Mouse (Mus musculus) ES-Bruce4 (cell line): Measurements from ENCODE around the gene Lrrc25. TPM values are rescaled to one million over a fixed set of nuclear protein-coding genes. Genes with fewer than 3 reads are reported as not detected.
A peak's percentile ranks its signal among the peaks of the same experiment; 100 is the strongest.

Experiments
- H3K27ac ChIP-seq: 2 replicates; pipeline ENCODE4 v1.5.1; 2012; ENCODE audit warnings: low read length, inconsistent platforms; ENCODE audit not compliant: insufficient read depth
- H3K27me3 ChIP-seq: 2 replicates; pipeline ENCODE4 v1.6.1; 2012; ENCODE audit warnings: mild to moderate bottlenecking, low read length, inconsistent platforms; ENCODE audit not compliant: control insufficient read depth, poor library complexity, insufficient read depth, severe bottlenecking
- H3K36me3 ChIP-seq: 2 replicates; pipeline ENCODE4 v1.6.1; 2012; ENCODE audit warnings: inconsistent platforms, mild to moderate bottlenecking, low read length, moderate library complexity; ENCODE audit not compliant: control insufficient read depth, poor library complexity, insufficient read depth, severe bottlenecking
- H3K4me1 ChIP-seq: one replicate; pipeline ENCODE4 v1.8.1; 2011; ENCODE audit warnings: low read length; ENCODE audit not compliant: control insufficient read depth, insufficient read depth
- H3K4me3 ChIP-seq: 2 replicates; pipeline ENCODE4 v1.5.1; 2011; ENCODE audit warnings: low read depth, mild to moderate bottlenecking, low read length
- H3K9ac ChIP-seq: 2 replicates; pipeline ENCODE4 v1.6.1; 2012; ENCODE audit warnings: low read depth, mild to moderate bottlenecking, inconsistent platforms; ENCODE audit not compliant: poor library complexity, severe bottlenecking
- H3K9me3 ChIP-seq: replicated peaks from 2 replicates; pipeline ENCODE4 v1.6.1; 2012; ENCODE audit warnings: mild to moderate bottlenecking, low read length, inconsistent platforms; ENCODE audit not compliant: control insufficient read depth, poor library complexity, insufficient read depth, severe bottlenecking
- CTCF ChIP-seq: IDR thresholded peaks from one replicate; pipeline ENCODE4 v1.8.1; 2011; ENCODE audit warnings: low read depth, low read length
- EP300 ChIP-seq: IDR thresholded peaks from 2 replicates; pipeline ENCODE4 v1.6.1; 2011; ENCODE audit warnings: low read depth, low read length; ENCODE audit not compliant: insufficient read depth
- POLR2A ChIP-seq: IDR thresholded peaks from one replicate; pipeline ENCODE4 v1.8.1; 2011; ENCODE audit warnings: low read length; ENCODE audit not compliant: insufficient read depth
- polyA plus RNA-seq: library from polyadenylated mRNA; stranded (reverse); fragments of >200 nt; gene quantifications from 2 replicates; pipeline ENCODE4 v1.2.4, GENCODE M21; 2011; ENCODE audit warnings: low read depth; ENCODE audit not compliant: missing spikeins, insufficient read depth, insufficient read length

The Lrrc25 gene
- polyA plus RNA-seq, 1 experiment = not detected

DNA sequence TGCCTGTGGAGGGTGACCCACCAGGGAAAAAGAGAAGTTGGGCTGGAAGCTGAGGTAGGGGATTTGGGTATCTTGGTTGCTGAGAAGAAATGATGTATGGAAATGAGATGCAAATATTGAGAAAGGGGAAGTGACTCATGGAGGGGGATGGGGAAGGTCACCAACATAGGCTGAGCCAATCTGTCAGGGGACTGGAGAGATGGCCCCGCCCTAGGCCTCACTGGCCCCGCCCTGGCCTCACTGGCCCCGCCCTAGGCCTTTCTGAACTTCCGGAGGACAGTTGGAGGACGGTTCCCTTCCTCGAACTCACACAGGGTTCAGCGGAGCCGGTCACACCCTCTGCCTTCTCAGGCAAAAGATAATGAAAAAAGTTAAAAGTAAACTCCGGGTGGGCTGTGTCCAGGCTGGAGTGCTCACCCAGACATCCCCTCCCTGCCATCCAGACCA, 3.0 kb downstream of the Lrrc25 start:
- Histone ChIP-seq H3K36me3 (no peaks in the 10 kb centered on the region), H3K4me3 (peak overlapping the region; percentile 33), H3K27me3 (no peaks in the 10 kb centered on the region), H3K27ac (peak overlapping the region; percentile 87), H3K9ac (peak overlapping the region; percentile 36), H3K4me1 (peaks cover 4% of the 10 kb centered on the region), H3K9me3 (no peaks in the 10 kb centered on the region)
- peak; percentile 82 for TF ChIP-seq POLR2A
- TF ChIP-seq CTCF = no peak
- TF ChIP-seq EP300 = peak; percentile 67; the same call in 1 of the 2 replicates

DNA sequence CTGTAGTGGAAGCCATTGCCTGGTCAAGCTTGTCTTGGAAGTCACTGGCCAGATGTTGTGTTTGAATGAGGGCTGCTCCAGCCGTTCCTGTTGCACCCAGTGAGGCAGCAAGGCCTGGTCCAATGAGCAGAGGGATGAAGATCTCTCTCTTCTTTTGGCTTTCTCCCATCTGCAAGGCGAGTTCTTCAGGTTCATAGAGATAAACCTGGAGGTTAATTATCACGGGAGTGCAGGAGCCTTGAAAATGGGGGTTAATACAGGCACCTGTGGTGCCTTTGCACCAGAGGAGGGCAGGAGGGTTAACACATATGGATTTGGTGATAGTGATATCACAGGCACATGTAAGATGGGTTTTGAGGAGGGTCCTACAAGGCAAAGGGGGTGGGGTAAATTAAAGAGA, 6.3 kb downstream of the Lrrc25 start:
- Histone ChIP-seq H3K9ac (no peak overlapping the region), H3K27ac (no peak overlapping the region), H3K4me3 (no peak overlapping the region), H3K9me3 (0 out of 2 replicates have a peak, but pooled peaks cover 2% of the 10 kb centered on the region), H3K4me1 (peaks cover 4% of the 10 kb centered on the region), H3K27me3 (no peaks in the 10 kb centered on the region), H3K36me3 (no peaks in the 10 kb centered on the region)
- TF ChIP-seq POLR2A (no peak), CTCF (no peak), EP300 (no peak)

DNA sequence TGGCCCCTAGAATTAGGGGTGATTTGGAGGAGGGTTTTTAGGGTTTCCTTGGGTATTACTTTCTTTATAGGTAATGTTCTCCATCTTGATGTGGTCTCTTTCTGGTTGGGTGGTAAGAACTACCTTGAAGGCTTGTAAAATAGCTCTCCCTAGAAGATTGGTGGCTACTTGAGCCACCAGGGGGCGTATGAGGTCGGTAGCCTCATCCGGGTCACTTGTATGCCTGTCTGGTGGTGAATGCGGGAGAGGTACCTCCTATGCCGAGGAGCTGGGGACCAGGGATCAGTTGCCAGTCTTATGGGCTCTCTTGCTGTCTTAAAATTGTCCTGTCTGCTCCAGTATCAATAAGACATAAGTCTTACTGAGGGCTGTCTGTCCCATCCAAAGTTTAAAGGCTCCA, 9.1 kb downstream of the Lrrc25 start:
- TF ChIP-seq EP300 (no peak), CTCF (peak; percentile 74), POLR2A (no peak)
- Histone ChIP-seq H3K9ac (peak overlapping the region; percentile 45), H3K27ac (no peak overlapping the region), H3K4me3 (no peak overlapping the region), H3K36me3 (no peaks in the 10 kb centered on the region), H3K27me3 (no peaks in the 10 kb centered on the region), H3K9me3 (0 out of 2 replicates have a peak, but pooled peaks cover 2% of the 10 kb centered on the region), H3K4me1 (no peaks in the 10 kb centered on the region)

DNA sequence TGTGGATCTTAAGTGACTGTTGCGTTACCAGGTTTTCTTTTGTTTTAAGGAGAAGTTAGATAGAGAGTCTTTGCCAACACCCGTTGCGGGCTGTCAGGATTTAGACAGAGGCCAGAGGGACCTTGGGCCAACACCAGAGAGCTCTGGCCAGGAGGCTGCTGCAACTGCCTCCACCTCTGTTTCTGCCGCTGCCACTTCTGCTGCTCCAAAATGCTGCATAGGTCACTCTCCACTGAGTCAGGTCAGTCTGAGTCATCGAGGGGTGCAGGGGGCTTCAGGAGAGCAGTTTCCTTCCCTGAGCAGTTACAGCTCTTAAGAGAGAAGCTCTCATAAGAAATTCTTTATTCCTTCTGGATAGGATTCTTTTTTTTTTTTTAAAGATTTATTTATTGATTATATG, 11.1 kb downstream of the Lrrc25 start:
- Histone ChIP-seq H3K27me3 (no peaks in the 10 kb centered on the region), H3K36me3 (no peaks in the 10 kb centered on the region), H3K4me3 (no peak overlapping the region), H3K27ac (no peak overlapping the region), H3K4me1 (no peaks in the 10 kb centered on the region), H3K9ac (no peak overlapping the region), H3K9me3 (0 out of 2 replicates have a peak, but pooled peaks cover 2% of the 10 kb centered on the region)
- TF ChIP-seq CTCF (no peak), EP300 (no peak), POLR2A (no peak)

DNA sequence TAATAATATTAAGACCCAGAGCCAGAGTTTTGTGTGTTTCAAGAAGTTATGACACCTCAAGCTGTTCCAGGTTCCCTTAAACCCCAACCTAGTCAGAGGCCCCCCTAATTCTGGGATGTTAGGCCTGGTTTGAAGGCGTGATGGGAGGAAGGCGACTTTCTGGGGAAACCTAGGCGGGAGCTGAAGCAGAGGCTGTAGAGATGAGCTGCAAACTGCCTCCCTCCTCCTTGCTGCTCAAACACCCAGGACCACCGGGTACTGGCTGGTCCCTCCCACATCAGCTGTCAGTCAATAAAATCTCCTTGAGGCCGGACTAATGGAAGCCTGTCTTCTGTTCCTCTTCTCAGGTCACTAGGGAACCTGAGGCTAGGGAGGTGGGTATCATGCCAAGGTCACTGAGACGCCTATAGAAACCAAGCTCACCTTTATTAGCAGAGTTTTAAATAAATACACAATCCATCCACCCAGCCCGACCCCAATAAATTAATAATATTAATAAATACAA, 13.1 kb downstream of the Lrrc25 start:
- peaks cover 4% of the 10 kb centered on the region for H3K4me1 ChIP-seq
- H3K27me3 ChIP-seq = no peaks in the 10 kb centered on the region
- no peak overlapping the region for H3K4me3 ChIP-seq
- H3K36me3 ChIP-seq = no peaks in the 10 kb centered on the region
- no peak overlapping the region for H3K27ac ChIP-seq
- TF ChIP-seq CTCF = no peak
- no peak for TF ChIP-seq EP300
- TF ChIP-seq POLR2A = no peak
- 0 out of 2 replicates have a peak, but pooled peaks cover 2% of the 10 kb centered on the region for H3K9me3 ChIP-seq
- peak overlapping the region; percentile 69; the same call in 1 of the 2 replicates for H3K9ac ChIP-seq
